Mouse (Mus musculus): Measurements from ENCODE around the gene S100a3.
A peak's percentile ranks its signal among the peaks of the same experiment; 100 is the strongest.

Gene S100a3

GRCm38 (mm10) chr3:90603623-90604022 lies 43.2 kb downstream of the S100a3 start, which contains the start of gene S100a4:
Gene S100a4 (plus strand): TSS chr3:90603771.
- no peaks in the 10 kb centered on the region for H3K36me3 ChIP-seq (ENCODE audit: control insufficient read depth, insufficient read depth, low read length, poor library complexity, severe bottlenecking)
- H3K27me3 ChIP-seq (ENCODE audit: control insufficient read depth, insufficient read depth, low read length, poor library complexity, severe bottlenecking) = no peaks in the 10 kb centered on the region
- peak; percentile 46 for DNase-seq (ENCODE audit: low read depth, low spot score)

GRCm38 (mm10) chr3:90604416-90604815 lies 44.0 kb downstream of the S100a3 start:
- no peak for DNase-seq (ENCODE audit: low read depth, low spot score)
- no peaks in the 10 kb centered on the region for H3K27me3 ChIP-seq (ENCODE audit: control insufficient read depth, insufficient read depth, low read length, poor library complexity, severe bottlenecking)

GRCm38 (mm10) chr3:90605049-90605448 lies 44.7 kb downstream of the S100a3 start:
- Histone ChIP-seq H3K36me3 (ENCODE audit: control insufficient read depth, insufficient read depth, low read length, poor library complexity, severe bottlenecking) (no peaks in the 10 kb centered on the region), H3K27me3 (ENCODE audit: control insufficient read depth, insufficient read depth, low read length, poor library complexity, severe bottlenecking) (no peaks in the 10 kb centered on the region)
- DNase-seq (ENCODE audit: low read depth, low spot score) = no peak

More at GRCm38 (mm10) chr3:90604416-90604815, 44.0 kb downstream of the S100a3 start:
- H3K36me3 ChIP-seq (ENCODE audit: control insufficient read depth, insufficient read depth, low read length, poor library complexity, severe bottlenecking) = no peaks in the 10 kb centered on the region

- H3K27me3 ChIP-seq (ENCODE audit: control insufficient read depth, insufficient read depth, low read length, poor library complexity, severe bottlenecking) = no peaks in the 10 kb centered on the region
- no peaks in the 10 kb centered on the region for H3K36me3 ChIP-seq (ENCODE audit: control insufficient read depth, insufficient read depth, low read length, poor library complexity, severe bottlenecking)
- DNase-seq (ENCODE audit: low read depth, low spot score) = no peak
Measured at GRCm38 (mm10) chr3:90605736-90606135, 45.4 kb downstream of the S100a3 start.

DNA sequence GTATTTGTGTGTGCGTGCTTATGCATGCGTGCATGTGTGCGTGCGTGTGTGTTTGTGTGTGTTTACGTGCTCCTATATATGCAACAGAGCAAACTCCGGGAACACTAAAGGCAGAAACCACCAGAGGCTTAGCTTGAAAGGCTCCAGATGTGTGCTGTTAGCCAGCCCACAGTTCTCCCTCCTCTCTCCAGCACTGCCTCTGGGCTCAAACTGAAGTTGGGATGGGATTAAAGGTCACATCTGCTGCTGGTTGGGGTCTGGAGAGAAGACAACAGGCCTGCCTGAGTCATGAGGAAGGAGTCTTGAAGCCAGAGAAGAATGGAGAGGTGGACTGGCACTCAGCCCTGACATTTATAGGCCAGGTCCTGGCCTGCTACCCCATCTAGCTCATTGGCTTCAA lies 45.8 kb downstream of the S100a3 start:
- Histone ChIP-seq H3K27me3 (ENCODE audit: control insufficient read depth, insufficient read depth, low read length, poor library complexity, severe bottlenecking) (no peaks in the 10 kb centered on the region), H3K36me3 (ENCODE audit: control insufficient read depth, insufficient read depth, low read length, poor library complexity, severe bottlenecking) (no peaks in the 10 kb centered on the region)
- no peak for DNase-seq (ENCODE audit: low read depth, low spot score)

- no peak for DNase-seq (ENCODE audit: low read depth, low spot score)
- no peaks in the 10 kb centered on the region for H3K27me3 ChIP-seq (ENCODE audit: control insufficient read depth, insufficient read depth, low read length, poor library complexity, severe bottlenecking)
- H3K36me3 ChIP-seq (ENCODE audit: control insufficient read depth, insufficient read depth, low read length, poor library complexity, severe bottlenecking) = no peaks in the 10 kb centered on the region
Measured at GRCm38 (mm10) chr3:90607361-90607760, 47.0 kb downstream of the S100a3 start.

DNA sequence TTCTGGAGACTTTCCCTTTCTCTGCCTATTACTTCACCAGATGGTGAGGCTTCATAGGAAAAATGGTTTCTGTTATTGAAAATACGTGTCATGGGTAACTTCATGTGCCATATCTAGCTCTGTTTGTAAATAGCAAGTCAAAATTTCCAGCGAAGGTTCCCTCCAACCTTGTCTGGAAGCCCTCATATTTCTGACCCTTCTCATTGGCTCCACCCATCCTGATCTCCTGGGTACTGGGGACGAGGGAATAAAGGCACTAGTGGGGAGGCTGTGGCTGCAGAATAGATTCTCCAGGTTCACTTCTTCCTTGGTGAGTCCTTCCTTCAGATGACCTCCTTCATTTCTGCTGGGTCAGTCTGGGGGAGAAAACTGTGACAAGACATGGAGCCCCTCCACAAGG lies 47.8 kb downstream of the S100a3 start, which contains the start of gene S100a5:
Gene S100a5, plus strand, starts transcription at position 301 of the 400 bp plus-strand sequence.
- Histone ChIP-seq H3K36me3 (ENCODE audit: control insufficient read depth, insufficient read depth, low read length, poor library complexity, severe bottlenecking) (no peaks in the 10 kb centered on the region), H3K27me3 (ENCODE audit: control insufficient read depth, insufficient read depth, low read length, poor library complexity, severe bottlenecking) (no peaks in the 10 kb centered on the region)
- DNase-seq (ENCODE audit: low read depth, low spot score) = no peak

DNA sequence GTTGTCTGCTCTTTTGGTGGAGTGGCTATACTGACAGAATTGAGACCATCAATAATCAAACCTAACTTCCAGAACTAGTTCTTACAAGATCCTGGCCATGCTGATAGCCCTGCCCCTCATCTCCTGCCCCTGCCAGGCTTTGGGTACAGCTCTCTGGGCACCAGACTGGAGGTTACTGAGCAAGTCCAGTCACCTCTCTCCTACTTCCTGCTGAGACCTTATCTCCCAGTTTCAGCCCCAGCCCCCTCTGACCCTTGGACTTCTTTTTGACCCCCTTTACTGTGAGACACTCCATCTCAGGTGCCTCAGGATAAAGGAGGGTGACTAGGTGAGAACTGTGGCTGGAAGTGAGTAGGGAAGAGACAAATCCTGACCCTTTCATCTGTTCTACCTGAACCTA lies 48.7 kb downstream of the S100a3 start:
- H3K36me3 ChIP-seq (ENCODE audit: control insufficient read depth, insufficient read depth, low read length, poor library complexity, severe bottlenecking) = no peaks in the 10 kb centered on the region
- no peak for DNase-seq (ENCODE audit: low read depth, low spot score)
- no peaks in the 10 kb centered on the region for H3K27me3 ChIP-seq (ENCODE audit: control insufficient read depth, insufficient read depth, low read length, poor library complexity, severe bottlenecking)

GRCm38 (mm10) chr3:90611494-90611893 lies 51.1 kb downstream of the S100a3 start:
- no peaks in the 10 kb centered on the region for H3K36me3 ChIP-seq (ENCODE audit: control insufficient read depth, insufficient read depth, low read length, poor library complexity, severe bottlenecking)

GRCm38 (mm10) chr3:90612061-90612460 lies 51.7 kb downstream of the S100a3 start:
- no peaks in the 10 kb centered on the region for H3K27me3 ChIP-seq (ENCODE audit: control insufficient read depth, insufficient read depth, low read length, poor library complexity, severe bottlenecking)
- no peaks in the 10 kb centered on the region for H3K36me3 ChIP-seq (ENCODE audit: control insufficient read depth, insufficient read depth, low read length, poor library complexity, severe bottlenecking)
- DNase-seq (ENCODE audit: low read depth, low spot score) = peak; percentile 55

More at GRCm38 (mm10) chr3:90611494-90611893, 51.1 kb downstream of the S100a3 start:
- H3K27me3 ChIP-seq (ENCODE audit: control insufficient read depth, insufficient read depth, low read length, poor library complexity, severe bottlenecking) = no peaks in the 10 kb centered on the region
- DNase-seq (ENCODE audit: low read depth, low spot score) = no peak

DNA sequence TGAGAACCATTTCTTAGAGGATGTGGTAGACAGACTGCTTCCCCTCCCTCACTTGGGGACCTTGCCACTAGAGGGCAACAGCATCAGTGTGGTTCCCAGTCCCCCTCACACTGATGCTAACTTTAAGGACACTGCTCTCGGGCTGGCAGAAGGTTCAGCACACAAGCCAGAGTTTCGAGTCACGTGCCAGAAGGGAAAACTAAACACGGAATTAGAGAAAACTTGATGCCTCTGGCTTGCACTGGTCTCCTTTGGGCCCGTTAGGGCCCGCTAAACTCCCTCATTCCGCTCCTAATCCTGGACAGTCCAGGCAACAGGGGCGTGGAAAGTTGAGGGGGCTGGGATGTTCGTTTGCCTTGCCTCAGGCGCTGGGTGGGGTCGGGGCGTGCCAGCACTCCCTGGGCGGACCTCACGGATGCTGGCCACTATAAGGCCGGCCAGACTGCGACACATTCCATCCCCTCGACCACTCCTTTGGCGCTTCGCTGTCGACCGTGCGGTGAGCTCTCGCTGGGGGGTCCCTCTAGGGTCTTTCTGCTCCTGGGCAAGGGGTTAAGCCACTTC lies 52.4 kb downstream of the S100a3 start, which contains the start of gene S100a6:
Gene S100a6, plus strand, starts transcription at position 155 of the 564 bp plus-strand sequence.
- peak; percentile 83 for DNase-seq (ENCODE audit: low read depth, low spot score)
- Histone ChIP-seq H3K36me3 (ENCODE audit: control insufficient read depth, insufficient read depth, low read length, poor library complexity, severe bottlenecking) (no peaks in the 10 kb centered on the region), H3K27me3 (ENCODE audit: control insufficient read depth, insufficient read depth, low read length, poor library complexity, severe bottlenecking) (no peaks in the 10 kb centered on the region)

DNA sequence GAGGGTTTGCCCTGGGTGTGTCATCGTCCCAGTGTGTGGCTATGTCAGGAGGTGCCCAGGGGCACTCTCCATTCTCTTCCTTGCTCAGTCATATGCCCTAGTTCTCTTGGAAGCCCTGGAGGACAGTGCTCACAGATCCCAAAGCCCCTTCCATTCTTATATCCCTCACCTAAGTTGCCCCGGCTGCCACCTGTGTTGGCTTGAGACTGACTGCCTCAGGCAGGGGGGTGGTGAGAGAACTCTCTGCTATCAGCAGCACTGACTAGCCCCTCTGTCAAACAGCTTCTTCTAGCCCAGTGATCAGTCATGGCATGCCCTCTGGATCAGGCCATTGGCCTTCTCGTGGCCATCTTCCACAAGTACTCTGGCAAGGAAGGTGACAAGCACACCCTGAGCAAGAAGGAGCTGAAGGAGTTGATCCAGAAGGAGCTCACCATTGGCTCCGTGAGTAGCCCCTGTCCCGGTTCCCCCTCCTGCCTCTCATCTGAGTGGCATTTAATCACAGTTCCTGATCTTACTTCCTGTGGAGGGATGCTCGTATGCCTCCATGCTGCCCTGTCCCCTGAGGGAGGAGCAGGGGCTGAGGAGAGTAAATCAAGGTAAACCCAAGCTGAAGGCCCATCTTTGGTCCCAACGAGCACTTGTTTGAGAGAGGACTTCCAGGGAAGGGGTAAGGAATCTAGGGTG lies 53.2 kb downstream of the S100a3 start:
- DNase-seq (ENCODE audit: low read depth, low spot score) = no peak
- no peaks in the 10 kb centered on the region for H3K27me3 ChIP-seq (ENCODE audit: control insufficient read depth, insufficient read depth, low read length, poor library complexity, severe bottlenecking)
- no peaks in the 10 kb centered on the region for H3K36me3 ChIP-seq (ENCODE audit: control insufficient read depth, insufficient read depth, low read length, poor library complexity, severe bottlenecking)

- Histone ChIP-seq H3K27me3 (ENCODE audit: control insufficient read depth, insufficient read depth, low read length, poor library complexity, severe bottlenecking) (no peaks in the 10 kb centered on the region), H3K36me3 (ENCODE audit: control insufficient read depth, insufficient read depth, low read length, poor library complexity, severe bottlenecking) (no peaks in the 10 kb centered on the region)
- DNase-seq (ENCODE audit: low read depth, low spot score) = no peak
Measured at GRCm38 (mm10) chr3:90614148-90614530, 53.8 kb downstream of the S100a3 start.

GRCm38 (mm10) chr3:90614611-90615251 lies 54.4 kb downstream of the S100a3 start:
- Histone ChIP-seq H3K36me3 (ENCODE audit: control insufficient read depth, insufficient read depth, low read length, poor library complexity, severe bottlenecking) (no peaks in the 10 kb centered on the region), H3K27me3 (ENCODE audit: control insufficient read depth, insufficient read depth, low read length, poor library complexity, severe bottlenecking) (no peaks in the 10 kb centered on the region)
- no peak for DNase-seq (ENCODE audit: low read depth, low spot score)

DNA sequence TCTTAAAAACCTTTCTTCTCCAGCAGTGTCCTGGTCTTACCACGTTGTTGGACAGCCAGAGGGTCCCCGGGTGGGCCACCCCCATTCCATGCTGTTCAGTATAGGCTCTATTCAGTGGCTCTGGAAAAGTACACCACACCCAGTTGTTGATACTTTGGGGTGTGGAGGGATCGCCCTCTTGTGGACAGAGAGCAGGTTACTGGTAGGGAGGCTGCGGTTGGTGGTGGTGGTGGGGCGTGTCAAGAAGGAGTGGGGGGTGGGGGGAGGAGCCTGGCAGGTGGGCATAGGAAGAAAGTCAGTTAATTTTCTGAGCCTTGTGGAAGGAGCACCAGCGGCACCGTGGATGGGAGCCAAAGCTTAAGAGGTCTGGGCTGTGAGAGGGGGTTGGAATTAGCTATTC lies 55.0 kb downstream of the S100a3 start:
- no peaks in the 10 kb centered on the region for H3K27me3 ChIP-seq (ENCODE audit: control insufficient read depth, insufficient read depth, low read length, poor library complexity, severe bottlenecking)
- peak; percentile 85 for DNase-seq (ENCODE audit: low read depth, low spot score)
- H3K36me3 ChIP-seq (ENCODE audit: control insufficient read depth, insufficient read depth, low read length, poor library complexity, severe bottlenecking) = no peaks in the 10 kb centered on the region

Measured in splenic B cell, adult 2 months (primary cell).